Mouse (Mus musculus): Measurements from ENCODE around the gene Ybx1. TPM values are rescaled to one million over a fixed set of nuclear protein-coding genes. Genes with fewer than 3 reads are reported as not detected.

Ybx1 gene
- polyA plus RNA-seq (2012; rRNA removed): 821 and 914 TPM in 2 replicates

GRCm38 (mm10) chr4:119294415-119295133, at the start of gene Ybx1:
Gene Ybx1 (minus strand): TSS chr4:119294604.
- H3K27me3 ChIP-seq (ENCODE audit: control insufficient read depth, insufficient read depth, low read length): no peaks in the 10 kb centered on the region
- no peaks in the 10 kb centered on the region for H3K36me3 ChIP-seq (ENCODE audit: control insufficient read depth, insufficient read depth, low read length)
- no peak for TF ChIP-seq CTCF (IDR thresholded peaks at IDR 0.05; ENCODE audit: control insufficient read depth, insufficient read depth, insufficient replicate concordance, low read depth, low read length)
- TF ChIP-seq POLR2A (IDR thresholded peaks at IDR 0.05; ENCODE audit: control insufficient read depth, low read depth, low read length): peak; percentile 80
- H3K4me1 ChIP-seq (ENCODE audit: control insufficient read depth, insufficient read depth, low read length): peaks cover 12% of the 10 kb centered on the region
- peak within 1 kb of the TSS; percentile 95 for H3K4me3 ChIP-seq (ENCODE audit: control insufficient read depth, low read depth, low read length)
- H3K27ac ChIP-seq (ENCODE audit: control insufficient read depth, insufficient read depth, low read depth, low read length): peak within 1 kb of the TSS; percentile 89

GRCm38 (mm10) chr4:119338861-119339361, 44.5 kb upstream of the Ybx1 start:
- Histone ChIP-seq H3K27ac (ENCODE audit: control insufficient read depth, insufficient read depth, low read depth, low read length) (no peak overlapping the region), H3K4me1 (ENCODE audit: control insufficient read depth, insufficient read depth, low read length) (no peaks in the 10 kb centered on the region), H3K4me3 (ENCODE audit: control insufficient read depth, low read depth, low read length) (no peak overlapping the region), H3K36me3 (ENCODE audit: control insufficient read depth, insufficient read depth, low read length) (no peaks in the 10 kb centered on the region; the same call in 1 of the 2 replicates), H3K27me3 (ENCODE audit: control insufficient read depth, insufficient read depth, low read length) (no peaks in the 10 kb centered on the region)
- TF ChIP-seq POLR2A (IDR thresholded peaks at IDR 0.05; ENCODE audit: control insufficient read depth, low read depth, low read length) (no peak), CTCF (IDR thresholded peaks at IDR 0.05; ENCODE audit: control insufficient read depth, insufficient read depth, insufficient replicate concordance, low read depth, low read length) (peak; percentile 39; the same call in 1 of the 2 replicates)

- Histone ChIP-seq H3K27me3 (ENCODE audit: control insufficient read depth, insufficient read depth, low read length) (no peaks in the 10 kb centered on the region), H3K27ac (ENCODE audit: control insufficient read depth, insufficient read depth, low read depth, low read length) (no peak overlapping the region), H3K4me1 (ENCODE audit: control insufficient read depth, insufficient read depth, low read length) (no peaks in the 10 kb centered on the region), H3K4me3 (ENCODE audit: control insufficient read depth, low read depth, low read length) (no peak overlapping the region), H3K36me3 (ENCODE audit: control insufficient read depth, insufficient read depth, low read length) (no peaks in the 10 kb centered on the region; the same call in 1 of the 2 replicates)
- TF ChIP-seq POLR2A (IDR thresholded peaks at IDR 0.05; ENCODE audit: control insufficient read depth, low read depth, low read length) (no peak), CTCF (IDR thresholded peaks at IDR 0.05; ENCODE audit: control insufficient read depth, insufficient read depth, insufficient replicate concordance, low read depth, low read length) (no peak)
Measured at GRCm38 (mm10) chr4:119338422-119338821, 44.0 kb upstream of the Ybx1 start.

GRCm38 (mm10) chr4:119333487-119333886, 39.1 kb upstream of the Ybx1 start:
- Histone ChIP-seq H3K27me3 (ENCODE audit: control insufficient read depth, insufficient read depth, low read length) (no peaks in the 10 kb centered on the region), H3K36me3 (ENCODE audit: control insufficient read depth, insufficient read depth, low read length) (no peaks in the 10 kb centered on the region), H3K4me3 (ENCODE audit: control insufficient read depth, low read depth, low read length) (no peak overlapping the region), H3K27ac (ENCODE audit: control insufficient read depth, insufficient read depth, low read depth, low read length) (no peak overlapping the region), H3K4me1 (ENCODE audit: control insufficient read depth, insufficient read depth, low read length) (no peaks in the 10 kb centered on the region)
- no peak for TF ChIP-seq POLR2A (IDR thresholded peaks at IDR 0.05; ENCODE audit: control insufficient read depth, low read depth, low read length)

DNA sequence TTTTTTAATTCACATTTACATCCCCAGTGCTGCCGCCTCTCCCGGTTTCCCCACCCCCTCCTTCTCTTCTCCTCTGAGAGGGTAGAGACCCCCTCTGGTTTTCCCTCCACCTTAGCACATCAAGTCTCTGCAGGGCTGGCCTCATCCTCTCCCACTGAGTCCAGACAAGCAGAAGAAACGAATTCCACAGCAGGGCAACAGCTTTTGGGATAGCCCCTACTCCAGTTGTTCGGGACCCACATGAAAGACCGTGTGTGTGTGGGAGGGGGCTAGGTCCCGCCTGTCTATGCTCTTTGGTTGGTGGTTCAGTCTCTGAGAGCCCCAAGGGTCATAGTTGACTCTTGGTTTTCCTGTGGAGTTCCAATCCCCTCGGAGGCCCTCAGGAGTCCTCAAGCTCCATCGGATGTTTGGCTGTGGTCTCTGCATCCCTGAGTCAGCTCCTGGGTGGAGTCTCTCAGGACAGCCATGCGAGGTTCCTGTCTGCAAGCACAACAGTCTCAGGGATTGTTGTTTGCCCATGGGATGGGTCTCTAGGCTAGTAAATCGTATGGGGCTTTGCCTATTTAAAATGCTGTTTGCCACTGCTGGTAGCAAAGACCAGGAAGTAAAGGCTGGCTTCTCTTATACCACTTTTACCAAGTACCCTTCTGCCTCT, 26.6 kb upstream of the Ybx1 start:
- Histone ChIP-seq H3K4me3 (ENCODE audit: control insufficient read depth, low read depth, low read length) (peak overlapping the region; percentile 92), H3K4me1 (ENCODE audit: control insufficient read depth, insufficient read depth, low read length) (peaks cover 7% of the 10 kb centered on the region), H3K36me3 (ENCODE audit: control insufficient read depth, insufficient read depth, low read length) (no peaks in the 10 kb centered on the region), H3K27me3 (ENCODE audit: control insufficient read depth, insufficient read depth, low read length) (no peaks in the 10 kb centered on the region), H3K27ac (ENCODE audit: control insufficient read depth, insufficient read depth, low read depth, low read length) (peak overlapping the region; percentile 90)
- TF ChIP-seq CTCF (IDR thresholded peaks at IDR 0.05; ENCODE audit: control insufficient read depth, insufficient read depth, insufficient replicate concordance, low read depth, low read length) (no peak), POLR2A (IDR thresholded peaks at IDR 0.05; ENCODE audit: control insufficient read depth, low read depth, low read length) (no peak)

DNA sequence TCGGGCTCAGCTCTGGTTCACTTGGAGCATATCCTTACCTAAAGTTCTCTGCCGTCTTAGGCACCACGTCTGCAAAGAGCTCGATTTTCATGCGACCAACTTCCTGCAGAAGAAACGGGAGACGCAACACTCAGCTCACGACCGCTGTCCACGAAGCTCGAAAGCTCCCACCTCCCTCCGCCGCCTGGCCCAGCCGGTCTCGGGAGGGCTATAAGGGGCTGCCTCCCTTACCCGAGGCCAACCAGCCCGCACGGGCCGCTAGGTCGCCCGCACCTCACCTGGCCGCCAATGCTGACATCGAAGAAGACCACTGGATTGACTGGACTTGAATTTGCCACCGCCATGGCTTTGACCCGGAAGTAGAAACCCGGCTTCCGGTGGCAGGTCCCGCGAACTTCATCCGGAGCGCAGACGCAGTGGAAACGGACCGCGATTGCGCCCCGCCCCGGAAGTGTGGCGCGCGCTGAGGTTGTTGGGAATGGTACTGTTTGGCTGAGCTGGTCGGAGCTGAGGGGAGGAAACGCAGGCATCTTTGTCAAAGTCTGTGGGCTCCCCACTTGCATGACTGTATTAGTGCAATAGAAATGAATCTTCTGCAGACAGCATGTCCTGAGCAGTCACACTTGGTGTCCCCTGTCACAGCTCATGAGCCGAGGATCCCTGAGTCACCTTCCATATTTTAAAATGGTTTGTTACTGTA, 25.9 kb upstream of the Ybx1 start, which contains the start of gene Ppih:
TSS of gene Ppih (minus strand) at position 416 of the 700 bp plus-strand sequence.
- peak within 1 kb of the TSS; percentile 90 for H3K27ac ChIP-seq (ENCODE audit: control insufficient read depth, insufficient read depth, low read depth, low read length)
- no peaks in the 10 kb centered on the region for H3K36me3 ChIP-seq (ENCODE audit: control insufficient read depth, insufficient read depth, low read length)
- peak; percentile 97 for TF ChIP-seq POLR2A (IDR thresholded peaks at IDR 0.05; ENCODE audit: control insufficient read depth, low read depth, low read length)
- TF ChIP-seq CTCF (IDR thresholded peaks at IDR 0.05; ENCODE audit: control insufficient read depth, insufficient read depth, insufficient replicate concordance, low read depth, low read length): 0 out of 2 replicates have a peak, but pooled peaks have one; percentile 1
- no peaks in the 10 kb centered on the region for H3K27me3 ChIP-seq (ENCODE audit: control insufficient read depth, insufficient read depth, low read length)
- H3K4me3 ChIP-seq (ENCODE audit: control insufficient read depth, low read depth, low read length): peak within 1 kb of the TSS; percentile 92
- H3K4me1 ChIP-seq (ENCODE audit: control insufficient read depth, insufficient read depth, low read length): peaks cover 7% of the 10 kb centered on the region

GRCm38 (mm10) chr4:119313756-119314155, 19.4 kb upstream of the Ybx1 start:
- Histone ChIP-seq H3K4me3 (ENCODE audit: control insufficient read depth, low read depth, low read length) (no peak overlapping the region), H3K36me3 (ENCODE audit: control insufficient read depth, insufficient read depth, low read length) (no peaks in the 10 kb centered on the region), H3K27me3 (ENCODE audit: control insufficient read depth, insufficient read depth, low read length) (no peaks in the 10 kb centered on the region), H3K4me1 (ENCODE audit: control insufficient read depth, insufficient read depth, low read length) (no peaks in the 10 kb centered on the region), H3K27ac (ENCODE audit: control insufficient read depth, insufficient read depth, low read depth, low read length) (no peak overlapping the region)
- TF ChIP-seq POLR2A (IDR thresholded peaks at IDR 0.05; ENCODE audit: control insufficient read depth, low read depth, low read length) (no peak), CTCF (IDR thresholded peaks at IDR 0.05; ENCODE audit: control insufficient read depth, insufficient read depth, insufficient replicate concordance, low read depth, low read length) (no peak)
